Mouse (Mus musculus): ENCODE measurements around the gene Entpd2. TPM values are rescaled to one million over a fixed set of nuclear protein-coding genes. Genes with fewer than 3 reads are reported as not detected.
"Not testable (repeated sequence)": the region's sequence is repeated elsewhere in the genome, so short reads cannot be mapped to it uniquely, and the experiment has no call there.

Entpd2 gene
- total and polyA plus RNA-seq, 3 experiments: not detected

DNA sequence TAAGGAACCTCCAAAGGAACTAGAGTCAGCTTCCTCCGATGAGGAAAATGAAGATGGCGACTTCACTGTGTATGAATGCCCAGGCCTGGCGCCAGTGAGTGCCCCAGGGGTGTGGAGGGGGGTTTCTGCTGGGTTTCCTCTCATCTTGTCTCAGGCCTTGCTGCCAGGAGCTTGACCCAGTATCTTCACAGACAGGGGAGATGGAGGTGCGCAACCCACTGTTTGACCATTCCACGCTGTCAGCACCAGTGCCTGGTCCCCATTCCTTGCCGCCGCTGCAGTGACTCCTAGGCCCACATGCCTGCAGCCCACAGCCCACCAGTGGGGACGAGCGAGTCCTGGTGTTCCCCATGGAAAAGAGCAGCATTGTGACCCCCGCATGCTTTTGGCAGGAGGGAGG, 13.2 kb downstream of the Entpd2 start:
- no peaks in the 10 kb centered on the region for H3K4me1 ChIP-seq (ENCODE audit: control insufficient read depth in 1 of 2, insufficient read depth in 2 of 2, low read length in 2 of 2)
- no peaks in the 10 kb centered on the region for H3K36me3 ChIP-seq (ENCODE audit: control insufficient read depth in 1 of 2, insufficient read depth in 2 of 2, low read length in 2 of 2)
- H3K9me3 ChIP-seq (replicated peaks; ENCODE audit: insufficient read depth, low read length): no peaks in the 10 kb centered on the region
- H3K4me3 ChIP-seq (ENCODE audit: control insufficient read depth in 1 of 2, insufficient read depth in 1 of 2, low read depth in 2 of 2, low read length in 2 of 2): no peak overlapping the region
- no peaks in the 10 kb centered on the region for H3K79me2 ChIP-seq (ENCODE audit: control insufficient read depth, insufficient read depth, low read length, poor library complexity)
- DNase-seq (ENCODE audit: low read depth, low spot score): no peak
- no peak overlapping the region for H3K9ac ChIP-seq (ENCODE audit: control insufficient read depth, low read depth, low read length, poor library complexity, severe bottlenecking)
- TF ChIP-seq USF2 (IDR thresholded peaks at IDR 0.05; ENCODE audit: borderline replicate concordance in 1 of 2, insufficient read depth in 1 of 2, low read depth in 1 of 2, low read length in 2 of 2) (no peak), CTCF (IDR thresholded peaks at IDR 0.05 in 2 of 3, conservative IDR thresholded peaks at IDR 0.05 in 1 of 3; ENCODE audit: control insufficient read depth in 1 of 3, insufficient read depth in 1 of 3, low read depth in 2 of 3, low read length in 3 of 3, poor library complexity in 1 of 3, severe bottlenecking in 1 of 3) (no peak), KAT2A (conservative IDR thresholded peaks at IDR 0.05; ENCODE audit: low read depth, low read length) (no peak), POLR2AphosphoS5 (IDR thresholded peaks at IDR 0.05; ENCODE audit: borderline replicate concordance, low read depth, low read length) (no peak)
- no peak overlapping the region for H3K27ac ChIP-seq (ENCODE audit: control insufficient read depth, low read depth, low read length)
- peaks cover 0 to 1% of the 10 kb centered on the region in 2 experiments; a peak in 1 of 4 replicates for H3K27me3 ChIP-seq (ENCODE audit: control insufficient read depth in 1 of 2, insufficient read depth in 2 of 2, low read length in 2 of 2)

- peak; percentile 39 for DNase-seq (ENCODE audit: low read depth, low spot score)
- not testable (repeated sequence) for H3K27me3 ChIP-seq (ENCODE audit: control insufficient read depth in 1 of 2, insufficient read depth in 2 of 2, low read length in 2 of 2); H3K9ac ChIP-seq (ENCODE audit: control insufficient read depth, low read depth, low read length, poor library complexity, severe bottlenecking); H3K4me3 ChIP-seq (ENCODE audit: control insufficient read depth in 1 of 2, insufficient read depth in 1 of 2, low read depth in 2 of 2, low read length in 2 of 2); H3K4me1 ChIP-seq (ENCODE audit: control insufficient read depth in 1 of 2, insufficient read depth in 2 of 2, low read length in 2 of 2); H3K36me3 ChIP-seq (ENCODE audit: control insufficient read depth in 1 of 2, insufficient read depth in 2 of 2, low read length in 2 of 2); H3K79me2 ChIP-seq (ENCODE audit: control insufficient read depth, insufficient read depth, low read length, poor library complexity); H3K27ac ChIP-seq (ENCODE audit: control insufficient read depth, low read depth, low read length); H3K9me3 ChIP-seq (replicated peaks; ENCODE audit: insufficient read depth, low read length)
- TF ChIP-seq CTCF (IDR thresholded peaks at IDR 0.05 in 2 of 3, conservative IDR thresholded peaks at IDR 0.05 in 1 of 3; ENCODE audit: control insufficient read depth in 1 of 3, insufficient read depth in 1 of 3, low read depth in 2 of 3, low read length in 3 of 3, poor library complexity in 1 of 3, severe bottlenecking in 1 of 3) (peak in 2 of 3 experiments; percentile 19 to 50; a peak in 3 of 6 replicates), SMC3 (IDR thresholded peaks at IDR 0.05; ENCODE audit: low read depth, low read length) (peak; percentile 48), RAD21 (IDR thresholded peaks at IDR 0.05; ENCODE audit: low read depth, low read length) (peak; percentile 38), MYC (IDR thresholded peaks at IDR 0.05; ENCODE audit: low read depth, low read length) (0 out of 2 replicates have a peak, but pooled peaks have one; percentile 50)
Observed at GRCm38 (mm10) chr2:25413436-25413835, 17.8 kb downstream of the Entpd2 start.

GRCm38 (mm10) chr2:25417426-25417825, 21.8 kb downstream of the Entpd2 start:
- Histone ChIP-seq H3K9ac (ENCODE audit: control insufficient read depth, low read depth, low read length, poor library complexity, severe bottlenecking) (no peak overlapping the region), H3K36me3 (ENCODE audit: control insufficient read depth in 1 of 2, insufficient read depth in 2 of 2, low read length in 2 of 2) (peaks cover 0 to under 1% of the 10 kb centered on the region in 2 experiments; a peak in 2 of 4 replicates), H3K79me2 (ENCODE audit: control insufficient read depth, insufficient read depth, low read length, poor library complexity) (no peaks in the 10 kb centered on the region), H3K27me3 (ENCODE audit: control insufficient read depth in 1 of 2, insufficient read depth in 2 of 2, low read length in 2 of 2) (peaks cover 4 to 6% of the 10 kb centered on the region in 2 experiments), H3K27ac (ENCODE audit: control insufficient read depth, low read depth, low read length) (no peak overlapping the region), H3K4me3 (ENCODE audit: control insufficient read depth in 1 of 2, insufficient read depth in 1 of 2, low read depth in 2 of 2, low read length in 2 of 2) (no peak overlapping the region), H3K9me3 (replicated peaks; ENCODE audit: insufficient read depth, low read length) (no peaks in the 10 kb centered on the region), H3K4me1 (ENCODE audit: control insufficient read depth in 1 of 2, insufficient read depth in 2 of 2, low read length in 2 of 2) (peaks cover 1 to 4% of the 10 kb centered on the region in 2 experiments)
- no peak for DNase-seq (ENCODE audit: low read depth, low spot score)
- TF ChIP-seq NELFE (IDR thresholded peaks at IDR 0.05; ENCODE audit: low read depth, low read length): no peak
- no peak for TF ChIP-seq ZNF384 (IDR thresholded peaks at IDR 0.05; ENCODE audit: low read depth, low read length)
- TF ChIP-seq MEF2A (IDR thresholded peaks at IDR 0.05; ENCODE audit: extremely low read depth, insufficient replicate concordance, low read depth, low read length, poor library complexity, severe bottlenecking): no peak
- no peak for TF ChIP-seq NRF1 (IDR thresholded peaks at IDR 0.05; ENCODE audit: insufficient read depth, low read depth, low read length, poor library complexity, severe bottlenecking)
- TF ChIP-seq CHD1 (IDR thresholded peaks at IDR 0.05; ENCODE audit: low read depth, low read length): no peak
- no peak for TF ChIP-seq ZMIZ1 (IDR thresholded peaks at IDR 0.05; ENCODE audit: low read depth, low read length)
- no peak for TF ChIP-seq USF1 (IDR thresholded peaks at IDR 0.05; ENCODE audit: low read depth, low read length)
- no peak for TF ChIP-seq MAX (IDR thresholded peaks at IDR 0.05; ENCODE audit: low read length)
- TF ChIP-seq MAFK (IDR thresholded peaks at IDR 0.05; ENCODE audit: borderline replicate concordance, low read depth, low read length): no peak
- no peak for TF ChIP-seq SMC3 (IDR thresholded peaks at IDR 0.05; ENCODE audit: low read depth, low read length)
- TF ChIP-seq ETS1 (IDR thresholded peaks at IDR 0.05; ENCODE audit: low read depth, low read length): no peak
- no peak for TF ChIP-seq ELF1 (IDR thresholded peaks at IDR 0.05; ENCODE audit: low read depth, low read length)
- TF ChIP-seq MAZ (IDR thresholded peaks at IDR 0.05; ENCODE audit: low read depth, low read length): no peak
- no peak for TF ChIP-seq MYB (IDR thresholded peaks at IDR 0.05; ENCODE audit: low read depth, low read length)
- TF ChIP-seq POLR2A (IDR thresholded peaks at IDR 0.05; ENCODE audit: control insufficient read depth in 1 of 2, insufficient read depth in 1 of 2, low read depth in 1 of 2, low read length in 2 of 2, poor library complexity in 1 of 2): no peak
- TF ChIP-seq GABPA (IDR thresholded peaks at IDR 0.05; ENCODE audit: low read depth, low read length): no peak
- no peak for TF ChIP-seq TCF12 (IDR thresholded peaks at IDR 0.05; ENCODE audit: low read depth, low read length)
